Mouse (Mus musculus): ENCODE measurements around the gene Arhgap1.

Gene Arhgap1

GRCm38 (mm10) chr2:91649152-91649551 is 508 bp upstream of the Arhgap1 start:
- DNase-seq (ENCODE audit: low spot score) = no peak

GRCm38 (mm10) chr2:91650360-91650995 is 818 bp downstream of the Arhgap1 start:
- DNase-seq (ENCODE audit: low spot score) = no peak

- no peak for DNase-seq (ENCODE audit: low spot score)
Observed at GRCm38 (mm10) chr2:91651458-91652258, 2.0 kb downstream of the Arhgap1 start.

GRCm38 (mm10) chr2:91652863-91653262 is 3.2 kb downstream of the Arhgap1 start:
- no peak for DNase-seq (ENCODE audit: low spot score)

GRCm38 (mm10) chr2:91655388-91655787 is 5.7 kb downstream of the Arhgap1 start:
- no peak for DNase-seq (ENCODE audit: low spot score)

- DNase-seq (ENCODE audit: low spot score) = no peak
Observed at GRCm38 (mm10) chr2:91655827-91656226, 6.2 kb downstream of the Arhgap1 start.

- no peak for DNase-seq (ENCODE audit: low spot score)
Observed at GRCm38 (mm10) chr2:91656774-91657173, 7.1 kb downstream of the Arhgap1 start.

- DNase-seq (ENCODE audit: low spot score) = no peak
Observed at GRCm38 (mm10) chr2:91659657-91660056, 10.0 kb downstream of the Arhgap1 start.

- DNase-seq (ENCODE audit: low spot score) = no peak
Observed at GRCm38 (mm10) chr2:91660981-91661380, 11.3 kb downstream of the Arhgap1 start.

- no peak for DNase-seq (ENCODE audit: low spot score)
Observed at GRCm38 (mm10) chr2:91664780-91665179, 15.1 kb downstream of the Arhgap1 start.

- no peak for DNase-seq (ENCODE audit: low spot score)
Observed at GRCm38 (mm10) chr2:91666386-91666910, 16.8 kb downstream of the Arhgap1 start.

- DNase-seq (ENCODE audit: low spot score) = no peak
Observed at GRCm38 (mm10) chr2:91667747-91668146, 18.1 kb downstream of the Arhgap1 start.

GRCm38 (mm10) chr2:91669326-91669725 is 19.7 kb downstream of the Arhgap1 start:
- no peak for DNase-seq (ENCODE audit: low spot score)

- DNase-seq (ENCODE audit: low spot score) = no peak
Observed at GRCm38 (mm10) chr2:91670038-91670437, 20.4 kb downstream of the Arhgap1 start.

GRCm38 (mm10) chr2:91673587-91673986 is 23.9 kb downstream of the Arhgap1 start:
- DNase-seq (ENCODE audit: low spot score) = no peak

GRCm38 (mm10) chr2:91674895-91675294 is 25.2 kb downstream of the Arhgap1 start:
- DNase-seq (ENCODE audit: low spot score) = no peak

GRCm38 (mm10) chr2:91676420-91676819 is 26.8 kb downstream of the Arhgap1 start:
- DNase-seq (ENCODE audit: low spot score) = no peak

- DNase-seq (ENCODE audit: low spot score) = no peak
Observed at GRCm38 (mm10) chr2:91676961-91677360, 27.3 kb downstream of the Arhgap1 start.

- DNase-seq (ENCODE audit: low spot score) = peak; percentile 74
Observed at GRCm38 (mm10) chr2:91682850-91683249, 33.2 kb downstream of the Arhgap1 start.

GRCm38 (mm10) chr2:91683919-91684318 is 34.3 kb downstream of the Arhgap1 start:
- no peak for DNase-seq (ENCODE audit: low spot score)

- DNase-seq (ENCODE audit: low spot score) = peak; percentile 72
Observed at GRCm38 (mm10) chr2:91689452-91689851, 39.8 kb downstream of the Arhgap1 start.

GRCm38 (mm10) chr2:91695436-91696224 is 46.0 kb downstream of the Arhgap1 start:
- no peak for DNase-seq (ENCODE audit: low spot score)

GRCm38 (mm10) chr2:91696225-91696590 is 46.5 kb downstream of the Arhgap1 start:
- DNase-seq (ENCODE audit: low spot score) = no peak
